Mouse (Mus musculus): ENCODE data around the gene Znrf4. TPM values are rescaled to one million over a fixed set of nuclear protein-coding genes. Genes with fewer than 3 reads are reported as not detected.
A peak's percentile ranks its signal among the peaks of the same experiment; 100 is the strongest.

The Znrf4 gene
- polyA plus RNA-seq, 1 experiment, result not detected

DNA sequence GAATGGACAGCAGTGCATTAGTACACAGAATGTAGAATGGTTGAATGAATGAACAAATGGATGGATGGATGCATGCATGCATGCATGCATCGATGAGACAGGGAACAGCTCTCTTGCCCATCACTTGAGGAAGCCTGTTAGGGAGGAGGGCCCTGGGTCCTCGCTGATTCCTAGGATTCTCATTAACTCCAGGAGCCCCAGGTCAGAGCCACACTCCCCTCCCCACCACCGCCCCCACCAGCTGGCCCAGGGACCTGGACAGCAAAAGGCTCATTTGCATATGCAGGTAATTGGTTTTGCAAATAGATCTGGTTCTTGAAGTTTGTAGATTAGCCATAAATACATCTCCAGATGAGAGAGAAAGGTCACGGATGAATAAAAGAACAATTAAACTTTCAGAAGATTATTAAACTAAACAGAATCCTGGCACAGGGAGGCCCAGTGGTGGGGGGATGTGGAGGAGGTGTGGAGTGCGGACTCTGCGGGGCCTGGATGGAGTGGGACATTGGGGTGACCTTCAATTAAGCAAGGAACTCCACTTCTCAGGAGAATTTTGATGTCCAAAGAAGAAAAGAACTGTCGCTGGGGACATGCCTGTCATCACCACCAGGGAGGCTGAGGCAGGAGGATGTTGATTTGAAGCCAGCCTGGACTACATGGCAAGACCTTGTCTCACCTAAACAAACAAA, 32.6 kb upstream of the Znrf4 start:
- Histone ChIP-seq H3K79me2 (ENCODE audit: control insufficient read depth, insufficient read depth) (no peaks in the 10 kb centered on the region), H3K36me3 (ENCODE audit: control insufficient read depth, insufficient read depth) (no peaks in the 10 kb centered on the region), H3K4me2 (ENCODE audit: low read depth) (no peak overlapping the region), H3K4me3 (no peak overlapping the region), H3K27me3 (ENCODE audit: control insufficient read depth, insufficient read depth, insufficient read length) (no peaks in the 10 kb centered on the region), H3ac (ENCODE audit: control insufficient read depth, insufficient read length) (no peak overlapping the region)
- TF ChIP-seq MAX (IDR thresholded peaks at IDR 0.05; ENCODE audit: low read depth), result no peak
- no peak for TF ChIP-seq REST (IDR thresholded peaks at IDR 0.05; ENCODE audit: insufficient read depth, insufficient read length)
- TF ChIP-seq MYOD1 (IDR thresholded peaks at IDR 0.05; ENCODE audit: control insufficient read depth in 1 of 3, insufficient read length in 2 of 3, low read depth in 2 of 3), result no peak
- TF ChIP-seq POLR2A (IDR thresholded peaks at IDR 0.05; ENCODE audit: insufficient read length, low read depth), result no peak
- TF ChIP-seq SRF (IDR thresholded peaks at IDR 0.05; ENCODE audit: control insufficient read depth, insufficient read length, low read depth), result no peak

DNA sequence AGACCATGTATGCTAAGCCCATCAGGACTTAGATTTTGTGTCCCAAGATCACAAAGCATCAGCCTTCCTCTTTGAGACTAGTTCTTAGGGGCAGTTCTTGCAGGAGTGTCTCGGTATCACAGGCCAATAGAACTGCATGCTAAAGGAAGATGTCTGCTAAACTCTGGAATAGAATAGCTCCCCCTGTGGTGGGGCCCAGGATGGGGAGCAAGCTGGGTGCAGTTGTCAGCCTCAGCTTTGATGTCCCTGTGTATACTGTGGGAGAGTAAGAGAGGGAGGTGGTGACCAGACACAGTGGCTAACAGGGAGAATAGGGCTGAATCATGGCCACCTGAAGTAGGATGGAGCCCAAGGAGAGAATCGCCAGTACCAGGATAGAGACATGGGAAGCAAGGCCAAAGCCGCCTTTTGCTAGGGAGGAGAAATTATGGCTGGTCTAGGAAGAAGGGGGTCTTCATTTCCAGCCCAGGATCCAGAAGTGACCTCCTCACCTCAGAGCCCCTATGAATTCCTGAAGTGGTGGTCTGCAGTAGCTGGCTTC, 31.5 kb upstream of the Znrf4 start:
- TF ChIP-seq MYOG (IDR thresholded peaks at IDR 0.05; ENCODE audit: control insufficient read depth in 1 of 3, insufficient read depth in 1 of 3, insufficient read length in 2 of 3, low read depth in 2 of 3) (no peak), USF1 (IDR thresholded peaks at IDR 0.05; ENCODE audit: low read depth) (no peak)
- H3K4me3 ChIP-seq, result no peak overlapping the region
- no peaks in the 10 kb centered on the region for H3K79me2 ChIP-seq (ENCODE audit: control insufficient read depth, insufficient read depth)
- no peaks in the 10 kb centered on the region for H3K27me3 ChIP-seq (ENCODE audit: control insufficient read depth, insufficient read depth, insufficient read length)
- no peak overlapping the region for H3ac ChIP-seq (ENCODE audit: control insufficient read depth, insufficient read length)
- H3K4me2 ChIP-seq (ENCODE audit: low read depth), result no peak overlapping the region
- H3K36me3 ChIP-seq (ENCODE audit: control insufficient read depth, insufficient read depth), result no peaks in the 10 kb centered on the region

DNA sequence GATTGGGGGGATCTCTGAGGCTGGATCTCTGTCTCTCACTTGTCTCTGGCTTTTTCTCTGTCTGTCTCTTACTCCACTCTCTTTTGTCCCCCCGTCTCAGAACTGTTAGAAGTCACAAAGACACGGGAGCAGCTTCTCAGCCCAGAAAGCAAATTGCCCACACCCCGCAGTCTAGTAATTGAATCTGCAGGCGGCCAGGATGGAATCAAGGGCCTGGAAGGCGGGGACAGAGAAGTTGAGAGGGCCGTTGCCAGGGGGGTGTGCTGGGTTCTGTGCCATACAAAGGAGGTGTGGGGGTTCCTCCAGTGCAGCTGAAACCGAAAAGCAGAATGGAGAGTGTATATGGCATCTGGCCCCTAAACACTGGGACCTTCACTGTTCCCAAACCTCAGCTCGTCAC, 30.5 kb upstream of the Znrf4 start:
- no peaks in the 10 kb centered on the region for H3K27me3 ChIP-seq (ENCODE audit: control insufficient read depth, insufficient read depth, insufficient read length)
- no peak overlapping the region for H3K4me3 ChIP-seq
- H3K36me3 ChIP-seq (ENCODE audit: control insufficient read depth, insufficient read depth), result no peaks in the 10 kb centered on the region
- H3K79me2 ChIP-seq (ENCODE audit: control insufficient read depth, insufficient read depth), result no peaks in the 10 kb centered on the region
- H3K4me2 ChIP-seq (ENCODE audit: low read depth), result no peak overlapping the region
- no peak overlapping the region for H3ac ChIP-seq (ENCODE audit: control insufficient read depth, insufficient read length)
- no peak for TF ChIP-seq E2F4 (IDR thresholded peaks at IDR 0.05; ENCODE audit: insufficient read depth)
- no peak for TF ChIP-seq POLR2AphosphoS2 (IDR thresholded peaks at IDR 0.05; ENCODE audit: insufficient read length, low read depth)
- TF ChIP-seq MYOG (IDR thresholded peaks at IDR 0.05; ENCODE audit: control insufficient read depth in 1 of 3, insufficient read depth in 1 of 3, insufficient read length in 2 of 3, low read depth in 2 of 3), result no peak
- no peak for TF ChIP-seq TCF3 (IDR thresholded peaks at IDR 0.05; ENCODE audit: insufficient read length, low read depth)
- TF ChIP-seq REST (IDR thresholded peaks at IDR 0.05; ENCODE audit: insufficient read depth, insufficient read length), result no peak
- TF ChIP-seq USF1 (IDR thresholded peaks at IDR 0.05; ENCODE audit: low read depth), result no peak
- no peak for TF ChIP-seq MAX (IDR thresholded peaks at IDR 0.05; ENCODE audit: low read depth)
- no peak for TF ChIP-seq POLR2A (IDR thresholded peaks at IDR 0.05; ENCODE audit: insufficient read length, low read depth)
- TF ChIP-seq CEBPB (IDR thresholded peaks at IDR 0.05; ENCODE audit: insufficient read depth, poor library complexity, severe bottlenecking), result no peak
- no peak for TF ChIP-seq TCF12 (IDR thresholded peaks at IDR 0.05; ENCODE audit: insufficient read depth, poor library complexity, severe bottlenecking)
- TF ChIP-seq SRF (IDR thresholded peaks at IDR 0.05; ENCODE audit: control insufficient read depth, insufficient read length, low read depth), result no peak
- TF ChIP-seq MYOD1 (IDR thresholded peaks at IDR 0.05; ENCODE audit: control insufficient read depth in 1 of 3, insufficient read length in 2 of 3, low read depth in 2 of 3), result no peak

DNA sequence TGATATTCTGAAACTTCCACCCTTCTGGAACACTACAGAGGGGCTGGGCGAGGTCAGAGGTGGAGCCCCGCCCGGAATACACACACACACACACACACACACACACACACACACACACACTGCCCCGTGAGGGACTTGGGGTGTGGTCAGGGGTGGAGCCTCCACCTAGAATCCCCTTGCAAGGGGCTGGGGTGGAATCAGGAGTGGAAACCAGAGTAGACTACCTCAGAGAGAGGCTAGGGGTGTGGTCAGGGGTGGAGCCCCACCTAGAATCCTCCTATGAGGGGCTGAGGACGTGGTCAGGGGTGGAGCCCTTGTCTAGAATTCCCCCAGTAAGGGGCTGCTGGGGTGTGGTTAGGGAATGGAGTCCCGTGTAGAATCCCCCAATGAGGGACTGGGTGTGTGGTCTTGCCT, 28.3 kb upstream of the Znrf4 start:
- no peaks in the 10 kb centered on the region for H3K36me3 ChIP-seq (ENCODE audit: control insufficient read depth, insufficient read depth)
- H3K4me2 ChIP-seq (ENCODE audit: low read depth), result peak overlapping the region; percentile 42
- no peaks in the 10 kb centered on the region for H3K27me3 ChIP-seq (ENCODE audit: control insufficient read depth, insufficient read depth, insufficient read length)
- no peak overlapping the region for H3ac ChIP-seq (ENCODE audit: control insufficient read depth, insufficient read length)
- TF ChIP-seq CEBPB (IDR thresholded peaks at IDR 0.05; ENCODE audit: insufficient read depth, poor library complexity, severe bottlenecking) (no peak), E2F4 (IDR thresholded peaks at IDR 0.05; ENCODE audit: insufficient read depth) (no peak), TCF3 (IDR thresholded peaks at IDR 0.05; ENCODE audit: insufficient read length, low read depth) (no peak), MYOG (IDR thresholded peaks at IDR 0.05; ENCODE audit: control insufficient read depth in 1 of 3, insufficient read depth in 1 of 3, insufficient read length in 2 of 3, low read depth in 2 of 3) (no peak), MYOD1 (IDR thresholded peaks at IDR 0.05; ENCODE audit: control insufficient read depth in 1 of 3, insufficient read length in 2 of 3, low read depth in 2 of 3) (no peak), POLR2AphosphoS2 (IDR thresholded peaks at IDR 0.05; ENCODE audit: insufficient read length, low read depth) (no peak), REST (IDR thresholded peaks at IDR 0.05; ENCODE audit: insufficient read depth, insufficient read length) (no peak), USF1 (IDR thresholded peaks at IDR 0.05; ENCODE audit: low read depth) (no peak), POLR2A (IDR thresholded peaks at IDR 0.05; ENCODE audit: insufficient read length, low read depth) (no peak)
- no peaks in the 10 kb centered on the region for H3K79me2 ChIP-seq (ENCODE audit: control insufficient read depth, insufficient read depth)
- no peak overlapping the region for H3K4me3 ChIP-seq

DNA sequence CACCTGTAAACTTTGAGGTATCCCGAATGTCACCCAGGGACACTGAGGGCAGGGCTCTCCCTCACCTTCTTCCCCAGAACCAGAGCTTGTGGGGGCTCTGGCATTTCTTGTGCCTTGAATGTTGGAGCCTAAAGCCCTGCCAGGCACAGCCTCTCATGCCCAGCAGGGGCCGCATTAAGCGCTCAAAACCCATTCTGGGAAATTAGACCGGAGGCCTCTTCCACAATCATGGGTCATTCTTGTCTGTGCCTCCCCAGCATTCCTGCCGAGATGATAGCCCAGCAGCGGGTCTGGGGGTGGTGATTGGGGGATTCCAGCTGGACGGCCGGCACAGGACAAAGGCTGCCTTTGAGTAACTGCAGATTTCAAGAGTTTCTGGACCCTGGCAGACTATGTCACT, 25.7 kb upstream of the Znrf4 start:
- no peak overlapping the region for H3K4me3 ChIP-seq
- no peak for TF ChIP-seq MAX (IDR thresholded peaks at IDR 0.05; ENCODE audit: low read depth)
- no peak for TF ChIP-seq MYOG (IDR thresholded peaks at IDR 0.05; ENCODE audit: control insufficient read depth in 1 of 3, insufficient read depth in 1 of 3, insufficient read length in 2 of 3, low read depth in 2 of 3)
- TF ChIP-seq USF1 (IDR thresholded peaks at IDR 0.05; ENCODE audit: low read depth), result no peak
- TF ChIP-seq SRF (IDR thresholded peaks at IDR 0.05; ENCODE audit: control insufficient read depth, insufficient read length, low read depth), result no peak
- no peak for TF ChIP-seq TCF3 (IDR thresholded peaks at IDR 0.05; ENCODE audit: insufficient read length, low read depth)
- no peak for TF ChIP-seq POLR2AphosphoS2 (IDR thresholded peaks at IDR 0.05; ENCODE audit: insufficient read length, low read depth)
- no peak for TF ChIP-seq REST (IDR thresholded peaks at IDR 0.05; ENCODE audit: insufficient read depth, insufficient read length)
- TF ChIP-seq MYOD1 (IDR thresholded peaks at IDR 0.05; ENCODE audit: control insufficient read depth in 1 of 3, insufficient read length in 2 of 3, low read depth in 2 of 3), result no peak
- no peak for TF ChIP-seq CEBPB (IDR thresholded peaks at IDR 0.05; ENCODE audit: insufficient read depth, poor library complexity, severe bottlenecking)
- no peak for TF ChIP-seq E2F4 (IDR thresholded peaks at IDR 0.05; ENCODE audit: insufficient read depth)
- TF ChIP-seq TCF12 (IDR thresholded peaks at IDR 0.05; ENCODE audit: insufficient read depth, poor library complexity, severe bottlenecking), result no peak
- no peak for TF ChIP-seq POLR2A (IDR thresholded peaks at IDR 0.05; ENCODE audit: insufficient read length, low read depth)
- no peak overlapping the region for H3ac ChIP-seq (ENCODE audit: control insufficient read depth, insufficient read length)
- no peak overlapping the region for H3K4me2 ChIP-seq (ENCODE audit: low read depth)
- no peaks in the 10 kb centered on the region for H3K79me2 ChIP-seq (ENCODE audit: control insufficient read depth, insufficient read depth)
- H3K36me3 ChIP-seq (ENCODE audit: control insufficient read depth, insufficient read depth), result no peaks in the 10 kb centered on the region
- H3K27me3 ChIP-seq (ENCODE audit: control insufficient read depth, insufficient read depth, insufficient read length), result no peaks in the 10 kb centered on the region
